Mouse (Mus musculus) lung, postnatal 0 days (tissue): ENCODE measurements at regions not wholly inside any gene's neighbourhood (a gene's known extent, or its start where the extent isn't known, plus 50 kb on each side); places are given as distances from the start of the nearest gene placed in this dataset.

Experiments used
- CTCF ChIP-seq: IDR thresholded peaks from 2 replicates; pipeline ENCODE4 v1.5.1; 2016; ENCODE audit warnings: antibody characterized with exemption, mild to moderate bottlenecking
- EP300 ChIP-seq: IDR thresholded peaks from 2 replicates; pipeline ENCODE4 v1.6.1; 2016; ENCODE audit warnings: antibody characterized with exemption, mild to moderate bottlenecking, control low read depth

DNA sequence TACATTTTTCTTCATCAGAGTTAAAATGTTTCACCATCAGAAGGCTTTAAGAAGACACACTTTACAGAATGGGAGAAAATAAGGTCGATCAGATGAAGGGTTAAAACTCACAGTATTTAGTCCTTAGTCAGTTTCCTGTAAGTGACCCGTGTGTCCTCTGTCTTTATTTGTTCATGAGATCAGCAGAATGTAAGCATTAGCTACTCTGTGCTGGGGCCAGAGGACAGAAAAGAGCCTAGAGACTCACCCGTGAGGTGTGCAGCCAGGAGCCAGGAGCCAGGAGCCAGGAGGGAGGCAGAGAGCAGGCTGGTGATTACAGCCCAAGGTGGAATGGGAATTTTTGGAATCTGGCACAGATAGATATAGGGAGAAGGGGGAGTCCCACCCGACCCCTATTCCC lies 180.0 kb upstream of the Msx2 start:
- TF ChIP-seq CTCF (no peak), EP300 (no peak)
